ENCODE assay signal across 25 mouse cellular contexts in the genomic region with DNA sequence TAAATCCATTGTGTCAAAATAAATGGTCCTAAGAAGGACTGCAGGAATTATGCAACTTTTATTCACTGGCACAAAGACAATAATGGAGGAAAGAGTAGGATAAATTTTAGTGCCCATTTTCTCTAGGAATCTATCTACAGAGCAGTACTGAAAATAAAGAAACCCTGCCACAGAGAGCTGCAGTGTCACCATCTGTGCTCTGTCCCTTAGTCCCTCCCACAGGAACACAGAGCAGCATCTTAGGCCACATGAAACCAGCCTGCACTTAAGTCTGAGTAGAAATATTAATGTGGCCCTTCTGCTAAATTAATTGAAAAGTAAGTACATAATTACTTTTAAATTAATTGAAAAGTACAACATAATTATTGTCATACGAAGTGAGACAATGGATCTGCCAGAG. TPM values are rescaled to one million over a fixed set of nuclear protein-coding genes. Genes with fewer than 3 reads are reported as not detected.
DNase-seq lines count a peak whose midpoint lies in the region; ATAC-seq lines count a peak whose summit lies in the region.
"Had no signal": no experiment of that assay in that cellular context is flagged by ENCODE, and none has a peak within 500 bp of the region (broad histone marks: within the 10 kb centered on the region; RNA-seq: fewer than 3 reads in every experiment).

No protein-coding gene starts in this region.

- H3K4me3 ChIP-seq in hindbrain, embryonic 16.5 days (ENCODE audit: low read length): no peak overlapping the region
- H3K4me3 ChIP-seq in hindbrain, embryonic 12.5 days: no peak overlapping the region
- no peak overlapping the region for H3K4me3 ChIP-seq in midbrain, embryonic 11.5 days (ENCODE audit: low read depth, low read length)
- H3K4me3 ChIP-seq in midbrain, embryonic 13.5 days (replicated peaks): no peak overlapping the region

- H3K36me3 ChIP-seq in hindbrain, embryonic 16.5 days (ENCODE audit: control insufficient read depth, insufficient read depth, low read length): peaks cover 24% of the 10 kb centered on the region
- H3K36me3 ChIP-seq in hindbrain, embryonic 12.5 days: peaks cover 30% of the 10 kb centered on the region
- H3K36me3 ChIP-seq in midbrain, embryonic 11.5 days (ENCODE audit: control insufficient read depth, insufficient read depth, low read length): peaks cover 3% of the 10 kb centered on the region; the same call in 1 of the 2 replicates
- peaks cover 49% of the 10 kb centered on the region for H3K36me3 ChIP-seq in midbrain, embryonic 13.5 days
- H3K36me3 ChIP-seq: G1E had no signal

- no peak overlapping the region for H3K9ac ChIP-seq in hindbrain, embryonic 16.5 days (ENCODE audit: low read depth, low read length)
- H3K9ac ChIP-seq in hindbrain, embryonic 12.5 days: no peak overlapping the region
- H3K9ac ChIP-seq in midbrain, embryonic 11.5 days (ENCODE audit: low read length): no peak overlapping the region
- H3K9ac ChIP-seq in midbrain, embryonic 13.5 days (replicated peaks): no peak overlapping the region

- H3K4me1 ChIP-seq in hindbrain, embryonic 16.5 days (ENCODE audit: control insufficient read depth, insufficient read depth, low read depth, low read length): no peaks in the 10 kb centered on the region
- H3K4me1 ChIP-seq in hindbrain, embryonic 12.5 days: no peaks in the 10 kb centered on the region
- H3K4me1 ChIP-seq in midbrain, embryonic 11.5 days (ENCODE audit: control insufficient read depth, insufficient read depth, low read length): no peaks in the 10 kb centered on the region
- no peaks in the 10 kb centered on the region for H3K4me1 ChIP-seq in midbrain, embryonic 13.5 days (replicated peaks)

- H3K27ac ChIP-seq in hindbrain, embryonic 16.5 days (ENCODE audit: low read depth, low read length): no peak overlapping the region
- H3K27ac ChIP-seq in hindbrain, embryonic 12.5 days: no peak overlapping the region
- H3K27ac ChIP-seq in midbrain, embryonic 11.5 days (ENCODE audit: low read depth, low read length): no peak overlapping the region
- no peak overlapping the region for H3K27ac ChIP-seq in midbrain, embryonic 13.5 days

- DNase-seq in cerebellum, adult 18-20 months: no peak
- peak; percentile 6 for DNase-seq in midbrain, embryonic 11.5 days (ENCODE audit: low spot score, missing footprints)
- peak; percentile 30 for DNase-seq in brain, adult 2 months (ENCODE audit: low read depth, low spot score)
- DNase-seq in adrenal gland, postnatal 36 days: no peak
- DNase-seq: adrenal gland, adult 2 months; adrenal gland, adult 8-10 months; adrenal gland, postnatal 10 days; adrenal gland, postnatal 14 days; adrenal gland, postnatal 25 days; B cell, adult 2 months; cerebellum, adult 11 months; cerebellum, adult 11-12 months; cerebellum, adult 2 months; cerebellum, adult 8-10 months; cerebellum, adult 9-10 months had no signal

- no peak overlapping the region for H3K4me2 ChIP-seq in hindbrain, embryonic 16.5 days (ENCODE audit: low read length)
- no peak overlapping the region for H3K4me2 ChIP-seq in hindbrain, embryonic 12.5 days (replicated peaks)
- no peak overlapping the region for H3K4me2 ChIP-seq in midbrain, embryonic 11.5 days
- H3K4me2 ChIP-seq in midbrain, embryonic 13.5 days (replicated peaks): no peak overlapping the region

- no peaks in the 10 kb centered on the region for H3K9me3 ChIP-seq in hindbrain, embryonic 16.5 days (ENCODE audit: control insufficient read depth, low read length)
- no peaks in the 10 kb centered on the region for H3K9me3 ChIP-seq in hindbrain, embryonic 12.5 days (replicated peaks)
- H3K9me3 ChIP-seq in midbrain, embryonic 11.5 days (ENCODE audit: control insufficient read depth, low read length): no peaks in the 10 kb centered on the region
- no peaks in the 10 kb centered on the region for H3K9me3 ChIP-seq in midbrain, embryonic 13.5 days

- peak; percentile 70; the same call in 1 of the 2 replicates for ATAC-seq in cerebellum, adult (ENCODE audit: insufficient number of reproducible peaks, low FRiP score, low TSS enrichment)
- peak; percentile 63; the same call in 1 of the 2 replicates for ATAC-seq in hindbrain, embryonic 16.5 days
- no peak for ATAC-seq in hindbrain, embryonic 12.5 days (ENCODE audit: low FRiP score)
- ATAC-seq in midbrain, embryonic 11.5 days (ENCODE audit: low FRiP score): no peak
- no peak for ATAC-seq in midbrain, embryonic 13.5 days
- ATAC-seq: activated CD4-positive, CD25-positive, alpha-beta regulatory T cell, adult 4 months; CD4-positive, CD25-positive, alpha-beta regulatory T cell, adult 4 months; Patski had no signal

- 69% methylated on average over 1 of the region's 1 CpGs for WGBS in hindbrain, embryonic 16.5 days
- 79% methylated on average over 1 of the region's 1 CpGs for WGBS in hindbrain, embryonic 12.5 days
- WGBS in midbrain, embryonic 11.5 days: 93% methylated on average over 1 of the region's 1 CpGs
- 77% methylated on average over 1 of the region's 1 CpGs for whole genome bisulfite sequencing in midbrain, embryonic 13.5 days

- no peaks in the 10 kb centered on the region for H3K27me3 ChIP-seq in hindbrain, embryonic 16.5 days (replicated peaks; ENCODE audit: control insufficient read depth, insufficient read depth, low read length)
- H3K27me3 ChIP-seq in hindbrain, embryonic 12.5 days: no peaks in the 10 kb centered on the region
- H3K27me3 ChIP-seq in midbrain, embryonic 11.5 days (ENCODE audit: control insufficient read depth, insufficient read depth, low read length): no peaks in the 10 kb centered on the region
- no peaks in the 10 kb centered on the region for H3K27me3 ChIP-seq in midbrain, embryonic 13.5 days
- H3K27me3 ChIP-seq: CH12.LX, Patski had no signal

RNA-seq across cellular contexts. Expression of a gene that starts 12.4 kb away (rescaled TPM):
- 11.1 TPM in 2 replicates for polyA plus RNA-seq in hindbrain, embryonic 16.5 days (2015; fragmentation: Nextera tagmentation; extraction: Ambion mirVana)
- polyA plus RNA-seq in hindbrain, embryonic 12.5 days (2016; fragmentation: Nextera tagmentation; extraction: Ambion mirVana): 16.5 and 16.9 TPM in 2 replicates
- 15.1 and 17.4 TPM in 2 replicates for polyA plus RNA-seq in midbrain, embryonic 11.5 days (2014; fragmentation: Nextera tagmentation; extraction: Ambion mirVana)
- polyA plus RNA-seq in midbrain, embryonic 13.5 days (2015; fragmentation: Nextera tagmentation; extraction: Ambion mirVana): 13.7 and 14.7 TPM in 2 replicates
- total RNA-seq in adrenal gland, postnatal 36 days (2021): 10 to 100 TPM in 1 of 2 experiments, 1 to 10 TPM in 1; 5.7 to 13.1 TPM
- total RNA-seq: CH12.LX, MEL had no signal
- polyA plus RNA-seq: G1E had no signal

Comparison
In these comparisons a context has a peak if more than half of its experiments do, and no peak if none do; other contexts are left out.
1. ATAC-seq: peak in cerebellum, adult (single experiment) and hindbrain, embryonic 16.5 days (single experiment); none in hindbrain, embryonic 12.5 days (single experiment), midbrain, embryonic 11.5 days (single experiment) and midbrain, embryonic 13.5 days (single experiment).
2. DNase-seq: peak in midbrain, embryonic 11.5 days (single experiment) and brain, adult 2 months (single experiment); none in cerebellum, adult 18-20 months (0 of 2) and adrenal gland, postnatal 36 days (0 of 2).